Mouse (Mus musculus): ENCODE data around the gene Stxbp5. TPM values are rescaled to one million over a fixed set of nuclear protein-coding genes. Genes with fewer than 3 reads are reported as not detected.

Stxbp5 gene
- polyA plus RNA-seq (2015; fragmentation: Nextera tagmentation; extraction: Ambion mirVana), result 8.8 and 9.8 TPM in 2 replicates

DNA sequence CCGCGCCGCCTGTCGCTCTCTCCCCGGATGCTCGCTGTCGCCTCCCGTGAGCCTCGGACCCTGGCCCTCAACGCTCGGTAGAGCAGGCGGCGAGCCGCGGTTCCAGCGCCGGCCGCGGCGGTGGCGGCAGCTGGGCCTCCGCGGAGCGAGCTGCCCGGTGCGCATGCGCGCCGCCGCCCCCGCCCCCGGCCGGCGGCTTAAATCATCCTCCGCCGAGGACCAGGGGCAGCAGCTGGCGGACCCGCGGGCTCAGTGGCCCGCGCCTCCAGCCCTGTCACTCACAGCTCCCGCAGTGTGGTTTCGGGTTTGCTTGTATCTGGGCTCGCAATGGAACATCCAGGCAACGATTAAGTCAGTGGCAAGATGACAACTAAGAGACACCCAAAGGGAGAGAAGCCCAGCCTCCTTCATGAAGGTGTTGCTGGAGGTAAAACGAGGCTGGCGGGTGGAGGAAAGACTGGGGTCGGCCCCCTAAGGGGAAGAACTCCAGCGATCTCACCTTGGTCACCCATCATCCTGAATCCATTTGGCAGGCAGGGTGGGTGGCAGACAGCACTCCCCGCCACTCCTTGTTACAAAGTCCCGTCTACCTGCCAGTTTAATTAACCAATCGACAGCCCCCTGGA, at the start of gene Stxbp5:
TSS of gene Stxbp5 (minus strand) at position 9 of the 626 bp plus-strand sequence.
- peaks cover 18% of the 10 kb centered on the region for H3K4me1 ChIP-seq (ENCODE audit: control insufficient read depth, insufficient read depth, low read length)
- peak within 1 kb of the TSS; percentile 75 for H3K4me3 ChIP-seq (ENCODE audit: low read depth, low read length)
- H3K27ac ChIP-seq (ENCODE audit: low read length), result peak within 1 kb of the TSS; percentile 99
- H3K4me2 ChIP-seq (ENCODE audit: low read length), result peak within 1 kb of the TSS; percentile 92
- H3K27me3 ChIP-seq (ENCODE audit: control insufficient read depth, insufficient read depth, low read depth, low read length), result no peaks in the 10 kb centered on the region
- under 1% methylated on average over 47 of the region's 52 CpGs for WGBS
- ATAC-seq, result peak; percentile 78
- H3K36me3 ChIP-seq (ENCODE audit: control insufficient read depth, insufficient read depth, low read length), result no peaks in the 10 kb centered on the region
- H3K9me3 ChIP-seq (replicated peaks; ENCODE audit: control insufficient read depth, low read length, poor library complexity, severe bottlenecking), result no peaks in the 10 kb centered on the region
- peak within 1 kb of the TSS; percentile 98 for H3K9ac ChIP-seq (ENCODE audit: low read depth, low read length)

DNA sequence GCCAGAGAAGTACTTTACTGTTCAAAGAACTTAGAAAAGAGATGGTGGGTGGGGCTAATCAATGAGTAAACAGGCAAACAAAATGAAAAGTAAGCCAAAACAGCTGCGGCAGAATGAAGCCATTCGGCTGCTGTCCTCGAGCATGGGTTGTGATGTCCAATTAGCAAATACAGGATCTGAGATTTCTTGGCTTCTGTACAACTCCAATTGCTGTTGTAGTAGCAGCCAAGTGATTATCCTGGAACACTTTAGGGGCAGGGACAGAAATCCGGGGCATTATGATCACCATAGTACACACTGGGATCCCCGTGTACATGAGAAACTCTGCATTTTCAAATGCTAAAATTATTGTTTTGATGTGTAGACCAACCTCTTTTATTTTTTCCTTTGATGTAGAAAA, 11.5 kb upstream of the Stxbp5 start:
- Histone ChIP-seq H3K27me3 (ENCODE audit: control insufficient read depth, insufficient read depth, low read depth, low read length) (no peaks in the 10 kb centered on the region), H3K4me3 (ENCODE audit: low read depth, low read length) (no peak overlapping the region), H3K27ac (ENCODE audit: low read length) (no peak overlapping the region), H3K4me1 (ENCODE audit: control insufficient read depth, insufficient read depth, low read length) (no peaks in the 10 kb centered on the region), H3K36me3 (ENCODE audit: control insufficient read depth, insufficient read depth, low read length) (no peaks in the 10 kb centered on the region), H3K9me3 (replicated peaks; ENCODE audit: control insufficient read depth, low read length, poor library complexity, severe bottlenecking) (no peaks in the 10 kb centered on the region), H3K4me2 (ENCODE audit: low read length) (no peak overlapping the region), H3K9ac (ENCODE audit: low read depth, low read length) (no peak overlapping the region)
- 78% methylated on average over 5 of the region's 5 CpGs for WGBS
- ATAC-seq, result no peak

DNA sequence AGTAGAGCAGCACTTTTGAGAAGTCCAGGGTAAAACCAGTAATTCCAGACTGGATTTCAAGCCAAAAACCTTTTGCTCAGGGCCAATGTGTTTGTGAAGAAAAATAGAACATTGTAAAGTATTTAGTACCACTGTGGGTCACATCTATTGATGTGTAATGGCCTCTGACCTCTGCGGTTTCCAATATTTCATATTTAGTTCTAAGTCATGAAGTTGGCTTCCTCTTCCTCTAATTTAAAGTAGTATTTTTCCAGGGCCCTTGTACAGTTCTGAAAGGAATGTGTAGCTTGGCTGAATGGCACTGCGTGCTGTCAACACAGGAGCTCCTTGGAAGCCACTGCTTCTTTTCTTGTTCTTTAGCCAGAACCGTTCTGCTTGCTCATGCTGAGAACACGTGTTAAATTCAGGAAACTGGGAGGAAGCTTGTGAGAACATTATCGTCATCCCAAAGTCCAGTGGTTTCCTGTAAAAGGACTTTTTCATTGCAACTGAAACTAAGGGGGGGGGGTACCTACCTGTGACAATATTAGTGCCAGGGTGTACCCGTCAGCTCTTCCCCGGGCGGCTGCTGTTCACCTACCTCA, 7.1 kb upstream of the Stxbp5 start:
- no peak overlapping the region for H3K4me2 ChIP-seq (ENCODE audit: low read length)
- no peak for ATAC-seq
- WGBS, result 84% methylated on average over 8 of the region's 8 CpGs
- no peaks in the 10 kb centered on the region for H3K9me3 ChIP-seq (replicated peaks; ENCODE audit: control insufficient read depth, low read length, poor library complexity, severe bottlenecking)
- H3K27ac ChIP-seq (ENCODE audit: low read length), result no peak overlapping the region
- H3K4me1 ChIP-seq (ENCODE audit: control insufficient read depth, insufficient read depth, low read length), result no peaks in the 10 kb centered on the region
- H3K36me3 ChIP-seq (ENCODE audit: control insufficient read depth, insufficient read depth, low read length), result no peaks in the 10 kb centered on the region
- no peak overlapping the region for H3K9ac ChIP-seq (ENCODE audit: low read depth, low read length)
- H3K4me3 ChIP-seq (ENCODE audit: low read depth, low read length), result no peak overlapping the region
- no peaks in the 10 kb centered on the region for H3K27me3 ChIP-seq (ENCODE audit: control insufficient read depth, insufficient read depth, low read depth, low read length)

DNA sequence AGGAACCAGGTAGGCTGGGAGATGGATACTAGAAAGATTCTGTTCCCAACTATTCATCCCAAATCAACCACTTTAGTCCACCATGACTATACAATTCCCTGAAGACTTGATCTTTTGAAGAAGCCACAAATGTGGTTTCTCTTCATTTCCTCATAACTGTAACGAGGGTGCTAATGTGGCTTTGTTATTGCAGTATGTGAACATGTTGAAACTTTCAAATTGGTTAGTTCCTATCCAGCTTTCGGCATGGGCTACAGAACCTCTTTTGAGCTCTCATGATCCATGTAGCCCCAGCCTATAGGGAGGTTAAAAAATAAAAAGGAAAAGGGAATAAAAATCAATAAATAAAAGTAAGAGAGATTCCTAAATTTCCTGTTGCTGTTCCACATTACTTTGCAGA, 6.6 kb upstream of the Stxbp5 start:
- WGBS, result 94% methylated on average over 2 of the region's 2 CpGs
- H3K9me3 ChIP-seq (replicated peaks; ENCODE audit: control insufficient read depth, low read length, poor library complexity, severe bottlenecking), result no peaks in the 10 kb centered on the region
- H3K4me1 ChIP-seq (ENCODE audit: control insufficient read depth, insufficient read depth, low read length), result no peaks in the 10 kb centered on the region
- H3K9ac ChIP-seq (ENCODE audit: low read depth, low read length), result no peak overlapping the region
- no peak overlapping the region for H3K27ac ChIP-seq (ENCODE audit: low read length)
- no peak overlapping the region for H3K4me2 ChIP-seq (ENCODE audit: low read length)
- H3K27me3 ChIP-seq (ENCODE audit: control insufficient read depth, insufficient read depth, low read depth, low read length), result no peaks in the 10 kb centered on the region
- no peak for ATAC-seq
- H3K36me3 ChIP-seq (ENCODE audit: control insufficient read depth, insufficient read depth, low read length), result no peaks in the 10 kb centered on the region
- no peak overlapping the region for H3K4me3 ChIP-seq (ENCODE audit: low read depth, low read length)

DNA sequence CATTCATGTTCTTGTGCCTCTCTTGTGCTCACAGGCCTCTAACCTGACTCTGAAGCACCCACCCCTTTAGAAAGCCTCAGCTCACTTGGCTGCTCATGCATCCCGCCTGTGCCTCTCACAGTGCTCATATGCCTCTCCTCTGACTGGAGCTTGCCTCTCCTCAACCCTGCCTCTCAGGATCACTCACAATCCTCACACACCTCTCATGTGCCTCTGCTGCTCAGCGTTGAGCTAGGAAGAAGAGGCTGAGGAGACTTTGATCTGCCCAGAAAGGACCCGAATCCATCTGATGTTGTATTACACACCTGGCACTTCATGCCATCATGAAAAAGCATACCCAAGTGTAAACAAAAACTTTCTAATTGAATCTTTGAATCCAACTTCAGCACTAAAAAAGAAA, 5.3 kb upstream of the Stxbp5 start:
- ATAC-seq, result no peak
- H3K9ac ChIP-seq (ENCODE audit: low read depth, low read length), result no peak overlapping the region
- WGBS, result 49% methylated on average over 3 of the region's 3 CpGs

DNA sequence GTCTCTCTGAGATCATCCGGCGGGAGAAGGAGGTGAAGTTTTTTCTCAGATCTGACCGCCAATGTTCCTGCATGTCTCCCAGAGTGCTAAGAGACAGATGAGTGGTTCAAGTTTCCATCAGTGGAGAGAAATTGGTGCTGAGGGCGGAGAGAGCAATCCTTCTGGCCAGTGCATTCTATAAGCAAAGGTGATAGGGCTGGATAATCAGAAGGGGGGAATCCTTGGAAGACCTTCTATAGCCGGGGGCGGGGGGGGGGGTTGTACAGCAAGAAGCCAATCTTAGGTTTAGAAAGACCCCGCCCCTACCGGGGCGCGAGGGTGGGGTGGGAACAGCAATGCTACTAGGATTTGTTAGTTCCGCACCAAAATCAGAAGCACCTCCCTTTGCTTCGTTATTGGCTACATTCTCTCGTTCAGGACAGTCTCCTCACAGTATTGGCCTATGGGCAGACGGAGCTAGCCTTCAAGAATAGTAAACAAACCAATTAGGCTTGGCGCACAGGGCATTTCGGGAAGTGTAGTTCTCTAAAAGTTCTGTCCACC, 889 bp upstream of the Stxbp5 start:
- H3K27ac ChIP-seq (ENCODE audit: low read length), result peak overlapping the region; percentile 99
- H3K4me1 ChIP-seq (ENCODE audit: control insufficient read depth, insufficient read depth, low read length), result peaks cover 17% of the 10 kb centered on the region
- H3K27me3 ChIP-seq (ENCODE audit: control insufficient read depth, insufficient read depth, low read depth, low read length), result no peaks in the 10 kb centered on the region
- H3K36me3 ChIP-seq (ENCODE audit: control insufficient read depth, insufficient read depth, low read length), result no peaks in the 10 kb centered on the region
- 1% methylated on average over 16 of the region's 16 CpGs for whole genome bisulfite sequencing
- peak; percentile 93 for ATAC-seq
- H3K9ac ChIP-seq (ENCODE audit: low read depth, low read length), result peak overlapping the region; percentile 98
- peak overlapping the region; percentile 92 for H3K4me2 ChIP-seq (ENCODE audit: low read length)
- peak overlapping the region; percentile 75 for H3K4me3 ChIP-seq (ENCODE audit: low read depth, low read length)
- no peaks in the 10 kb centered on the region for H3K9me3 ChIP-seq (replicated peaks; ENCODE audit: control insufficient read depth, low read length, poor library complexity, severe bottlenecking)

More for the DNA sequence above, 5.3 kb upstream of the Stxbp5 start:
- Histone ChIP-seq H3K4me2 (ENCODE audit: low read length) (no peak overlapping the region), H3K27ac (ENCODE audit: low read length) (no peak overlapping the region), H3K27me3 (ENCODE audit: control insufficient read depth, insufficient read depth, low read depth, low read length) (no peaks in the 10 kb centered on the region), H3K4me3 (ENCODE audit: low read depth, low read length) (no peak overlapping the region), H3K36me3 (ENCODE audit: control insufficient read depth, insufficient read depth, low read length) (no peaks in the 10 kb centered on the region), H3K9me3 (replicated peaks; ENCODE audit: control insufficient read depth, low read length, poor library complexity, severe bottlenecking) (no peaks in the 10 kb centered on the region), H3K4me1 (ENCODE audit: control insufficient read depth, insufficient read depth, low read length) (no peaks in the 10 kb centered on the region)

DNA sequence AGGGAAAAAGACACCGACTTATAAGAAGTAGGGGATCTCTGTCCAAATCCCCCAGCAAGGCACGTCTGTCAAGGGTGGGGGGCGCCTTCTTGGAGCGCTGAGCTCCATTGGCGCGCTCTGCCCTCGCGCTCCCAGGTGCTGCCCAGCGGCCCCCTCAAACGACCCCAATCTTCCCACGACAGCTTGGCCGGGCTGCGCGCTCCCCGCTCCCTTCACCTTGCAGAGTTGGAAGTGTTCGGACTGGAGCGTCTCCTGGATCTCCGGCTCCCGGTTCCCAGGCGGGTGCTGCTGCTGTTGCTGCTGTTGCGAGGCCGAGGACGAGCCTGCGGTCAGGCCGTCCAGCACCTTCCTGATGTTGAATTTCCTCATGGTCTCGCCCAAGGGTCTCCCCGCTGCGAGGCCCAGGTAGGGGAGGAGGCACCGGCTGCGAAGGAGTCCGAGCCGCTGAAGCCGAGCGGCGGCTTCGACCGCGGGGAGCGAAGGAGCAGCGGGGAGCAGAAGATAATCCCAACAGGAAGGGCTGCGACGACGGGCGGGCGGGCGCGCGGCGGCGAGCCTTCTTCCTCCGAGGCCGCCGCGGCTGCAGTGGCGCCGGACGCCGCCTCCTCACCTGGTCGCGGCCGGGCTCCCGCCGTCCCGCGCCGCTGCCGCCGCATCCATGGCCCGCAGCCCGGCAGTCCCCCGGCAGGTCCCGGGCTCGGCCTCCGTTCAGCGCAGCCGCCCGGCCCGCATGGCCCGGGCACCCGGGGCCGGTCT, 386 bp downstream of the Stxbp5 start:
- no peaks in the 10 kb centered on the region for H3K36me3 ChIP-seq (ENCODE audit: control insufficient read depth, insufficient read depth, low read length)
- H3K4me2 ChIP-seq (ENCODE audit: low read length), result peak overlapping the region; percentile 92
- H3K4me3 ChIP-seq (ENCODE audit: low read depth, low read length), result peak overlapping the region; percentile 75
- H3K27ac ChIP-seq (ENCODE audit: low read length), result peak overlapping the region; percentile 99
- peak; percentile 65 for ATAC-seq
- H3K27me3 ChIP-seq (ENCODE audit: control insufficient read depth, insufficient read depth, low read depth, low read length), result no peaks in the 10 kb centered on the region
- H3K9me3 ChIP-seq (replicated peaks; ENCODE audit: control insufficient read depth, low read length, poor library complexity, severe bottlenecking), result no peaks in the 10 kb centered on the region
- peak overlapping the region; percentile 98 for H3K9ac ChIP-seq (ENCODE audit: low read depth, low read length)
- H3K4me1 ChIP-seq (ENCODE audit: control insufficient read depth, insufficient read depth, low read length), result peaks cover 18% of the 10 kb centered on the region
- WGBS, result 0% methylated on average over 49 of the region's 81 CpGs

DNA sequence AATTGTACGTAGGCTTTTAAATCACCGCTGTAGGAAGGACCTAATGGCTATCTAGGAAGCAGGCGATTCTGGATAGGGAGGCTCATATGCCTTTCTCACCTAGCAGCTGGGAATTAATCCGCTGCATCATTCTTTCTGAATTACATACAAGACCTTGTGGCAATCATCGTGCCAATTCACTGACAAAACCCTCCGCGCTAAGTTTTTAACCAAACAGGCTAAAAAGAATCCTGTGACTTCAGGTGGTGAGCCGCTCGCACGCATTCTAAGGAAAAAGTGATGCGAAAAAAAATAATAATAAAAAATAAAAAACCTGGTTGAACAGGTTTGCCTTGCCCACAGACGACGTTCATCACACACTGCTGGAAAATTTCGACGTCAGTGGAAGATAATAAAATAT, 1.1 kb downstream of the Stxbp5 start:
- H3K27me3 ChIP-seq (ENCODE audit: control insufficient read depth, insufficient read depth, low read depth, low read length), result no peaks in the 10 kb centered on the region
- no peak for ATAC-seq
- peak overlapping the region; percentile 98 for H3K9ac ChIP-seq (ENCODE audit: low read depth, low read length)
- no peaks in the 10 kb centered on the region for H3K9me3 ChIP-seq (replicated peaks; ENCODE audit: control insufficient read depth, low read length, poor library complexity, severe bottlenecking)
- H3K4me3 ChIP-seq (ENCODE audit: low read depth, low read length), result peak overlapping the region; percentile 75
- no peaks in the 10 kb centered on the region for H3K36me3 ChIP-seq (ENCODE audit: control insufficient read depth, insufficient read depth, low read length)
- H3K4me1 ChIP-seq (ENCODE audit: control insufficient read depth, insufficient read depth, low read length), result peaks cover 18% of the 10 kb centered on the region
- H3K4me2 ChIP-seq (ENCODE audit: low read length), result peak overlapping the region; percentile 92
- H3K27ac ChIP-seq (ENCODE audit: low read length), result peak overlapping the region; percentile 99
- WGBS, result under 1% methylated on average over 15 of the region's 15 CpGs

DNA sequence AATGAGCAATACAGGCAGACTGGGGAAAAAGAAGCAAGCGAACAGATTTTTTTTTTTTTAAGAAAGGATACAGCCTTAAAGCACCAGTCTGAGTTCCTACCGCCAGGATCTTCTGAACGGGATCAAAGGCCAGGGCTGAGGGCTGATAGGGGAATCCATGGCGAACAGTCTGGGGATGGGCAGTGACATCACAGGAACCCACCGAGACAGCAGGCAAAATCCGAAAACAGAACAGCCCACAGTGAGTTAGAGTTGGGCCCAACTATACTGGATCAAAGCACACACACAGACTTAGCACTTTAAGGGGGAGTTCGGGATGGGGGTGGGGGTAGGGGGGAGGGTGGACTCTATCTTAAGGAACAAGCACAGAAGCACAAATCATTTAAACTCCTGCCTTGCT, 1.8 kb downstream of the Stxbp5 start:
- Histone ChIP-seq H3K9me3 (replicated peaks; ENCODE audit: control insufficient read depth, low read length, poor library complexity, severe bottlenecking) (no peaks in the 10 kb centered on the region), H3K4me1 (ENCODE audit: control insufficient read depth, insufficient read depth, low read length) (peaks cover 18% of the 10 kb centered on the region), H3K4me3 (ENCODE audit: low read depth, low read length) (peak overlapping the region; percentile 75), H3K4me2 (ENCODE audit: low read length) (peak overlapping the region; percentile 92), H3K27ac (ENCODE audit: low read length) (no peak overlapping the region), H3K27me3 (ENCODE audit: control insufficient read depth, insufficient read depth, low read depth, low read length) (no peaks in the 10 kb centered on the region), H3K36me3 (ENCODE audit: control insufficient read depth, insufficient read depth, low read length) (no peaks in the 10 kb centered on the region), H3K9ac (ENCODE audit: low read depth, low read length) (peak overlapping the region; percentile 60)
- 4% methylated on average over 7 of the region's 7 CpGs for WGBS
- no peak for ATAC-seq

All from midbrain, embryonic 16.5 days (tissue).